Mouse (Mus musculus): Measurements from ENCODE around the gene Gas2.
A peak's percentile ranks its signal among the peaks of the same experiment; 100 is the strongest.

The Gas2 gene

GRCm38 (mm10) chr7:51861250-51862096, at the start of gene Gas2:
Gene Gas2, plus strand, starts transcription at chr7:51862015.
- peak; percentile 85 to 93 for DNase-seq (ENCODE audit: low spot score in 2 of 2)

- peak in 1 of 2 experiments; percentile 11 for DNase-seq (ENCODE audit: low spot score in 2 of 2)
These were observed 46.1 kb upstream of the Gas2 start for GRCm38 (mm10) chr7:51815473-51816282.

GRCm38 (mm10) chr7:51816283-51816839, 45.5 kb upstream of the Gas2 start:
- no peak for DNase-seq (ENCODE audit: low spot score in 2 of 2)

GRCm38 (mm10) chr7:51818251-51818974, 43.4 kb upstream of the Gas2 start:
- DNase-seq (ENCODE audit: low spot score in 2 of 2), result no peak

- peak; percentile 60 to 65 for DNase-seq (ENCODE audit: low spot score in 2 of 2)
These were observed 41.9 kb upstream of the Gas2 start for GRCm38 (mm10) chr7:51819891-51820290.

- no peak for DNase-seq (ENCODE audit: low spot score in 2 of 2)
These were observed 40.3 kb upstream of the Gas2 start for GRCm38 (mm10) chr7:51821467-51821866.

- no peak for DNase-seq (ENCODE audit: low spot score in 2 of 2)
These were observed 38.1 kb upstream of the Gas2 start for GRCm38 (mm10) chr7:51823562-51824338.

GRCm38 (mm10) chr7:51831917-51832316, 29.9 kb upstream of the Gas2 start:
- DNase-seq (ENCODE audit: low spot score in 2 of 2), result no peak

GRCm38 (mm10) chr7:51840515-51840914, 21.3 kb upstream of the Gas2 start:
- no peak for DNase-seq (ENCODE audit: low spot score in 2 of 2)

- DNase-seq (ENCODE audit: low spot score in 2 of 2), result no peak
These were observed 10.9 kb upstream of the Gas2 start for GRCm38 (mm10) chr7:51850877-51851276.

- DNase-seq (ENCODE audit: low spot score in 2 of 2), result no peak
These were observed 9.8 kb upstream of the Gas2 start for GRCm38 (mm10) chr7:51851890-51852507.

- peak; percentile 99 to 100 for DNase-seq (ENCODE audit: low spot score in 2 of 2)
These were observed 280 bp downstream of the Gas2 start, which contains the start of gene Fancf for GRCm38 (mm10) chr7:51862097-51862492. Gene Fancf, minus strand, starts transcription at chr7:51862267.

GRCm38 (mm10) chr7:51862842-51863241, 1.0 kb downstream of the Gas2 start:
- DNase-seq (ENCODE audit: low spot score in 2 of 2), result no peak

GRCm38 (mm10) chr7:51865336-51865735, 3.5 kb downstream of the Gas2 start:
- no peak for DNase-seq (ENCODE audit: low spot score in 2 of 2)

GRCm38 (mm10) chr7:51867983-51868382, 6.2 kb downstream of the Gas2 start:
- DNase-seq (ENCODE audit: low spot score in 2 of 2), result no peak

- DNase-seq (ENCODE audit: low spot score in 2 of 2), result no peak
These were observed 10.2 kb downstream of the Gas2 start for GRCm38 (mm10) chr7:51872041-51872440.

GRCm38 (mm10) chr7:51872597-51872996, 10.8 kb downstream of the Gas2 start:
- DNase-seq (ENCODE audit: low spot score in 2 of 2), result no peak

GRCm38 (mm10) chr7:51876316-51876715, 14.5 kb downstream of the Gas2 start:
- DNase-seq (ENCODE audit: low spot score in 2 of 2), result no peak

- no peak for DNase-seq (ENCODE audit: low spot score in 2 of 2)
These were observed 16.9 kb downstream of the Gas2 start for GRCm38 (mm10) chr7:51878730-51879129.

- peak; percentile 66 to 78 for DNase-seq (ENCODE audit: low spot score in 2 of 2)
These were observed 17.4 kb downstream of the Gas2 start for GRCm38 (mm10) chr7:51879136-51879723.
